Mouse (Mus musculus) stomach, postnatal 0 days (tissue): Measurements from ENCODE around the gene Cend1. TPM values are rescaled to one million over a fixed set of nuclear protein-coding genes. Genes with fewer than 3 reads are reported as not detected.

Experiments
- ATAC-seq: fragments of 200-750 bp; cut with Nextera tagmentation; 2 replicates; pipeline ENCODE4 v1.8.0; 2017; ENCODE audit not compliant: low FRiP score, low TSS enrichment
- DNase-seq: peaks from one replicate; pipeline ENCODE4 v3.0.0-alpha.2; 2016; ENCODE audit warnings: low spot score
- H3K27ac ChIP-seq: fragments of 300-500 bp; sonication (generic); replicated peaks from 2 replicates; pipeline ENCODE4 v1.5.1; 2014; ENCODE audit warnings: mild to moderate bottlenecking, control low read depth
- H3K27me3 ChIP-seq: fragments of 300-500 bp; sonication (generic); 2 replicates; pipeline ENCODE4 v1.6.1; 2014; ENCODE audit warnings: low read length; ENCODE audit not compliant: control insufficient read depth, insufficient read depth
- H3K36me3 ChIP-seq: fragments of 300-500 bp; sonication (generic); 2 replicates; pipeline ENCODE4 v1.6.1; 2014; ENCODE audit warnings: low read length, mixed read lengths; ENCODE audit not compliant: control insufficient read depth, insufficient read depth
- H3K4me1 ChIP-seq: fragments of 300-500 bp; sonication (generic); replicated peaks from 2 replicates; pipeline ENCODE4 v1.6.1; 2014; ENCODE audit warnings: antibody characterized with exemption; ENCODE audit not compliant: control insufficient read depth, insufficient read depth
- H3K4me2 ChIP-seq: fragments of 300-500 bp; sonication (generic); replicated peaks from 2 replicates; pipeline ENCODE4 v1.6.1; 2014; ENCODE audit warnings: low read depth, mild to moderate bottlenecking, control low read depth, moderate library complexity
- H3K4me3 ChIP-seq: fragments of 300-500 bp; sonication (generic); 2 replicates; pipeline ENCODE4 v1.5.1; 2014; ENCODE audit warnings: low read depth, low read length, control low read depth
- H3K9ac ChIP-seq: fragments of 300-500 bp; sonication (generic); 2 replicates; pipeline ENCODE4 v1.6.1; 2014; ENCODE audit warnings: mild to moderate bottlenecking, low read length, control low read depth, mixed read lengths
- H3K9me3 ChIP-seq: fragments of 300-500 bp; sonication (generic); 2 replicates; pipeline ENCODE4 v1.6.1; 2016; ENCODE audit warnings: low read length; ENCODE audit not compliant: control insufficient read depth
- CTCF ChIP-seq: IDR thresholded peaks from 2 replicates; pipeline ENCODE4 v1.5.1; 2016; ENCODE audit warnings: antibody characterized with exemption, low read depth, mild to moderate bottlenecking, moderate library complexity
- EP300 ChIP-seq: optimal IDR thresholded peaks from 2 replicates; pipeline ENCODE3; 2016; ENCODE audit warnings: antibody characterized with exemption
- WGBS: fragments of 180-500 bp; shearing (Covaris S2); extraction: QIAGEN DNeasy Blood & Tissue Kit; methylation state at CpG from one replicate; pipeline ENCODE4 v1.1.7; 2014; 5-methylcytosine and 5-hydroxymethylcytosine counted together
- polyA plus RNA-seq: library from polyadenylated mRNA; unstranded; fragments of >200 nt; fragmentation: Nextera tagmentation; extraction: Ambion mirVana; gene quantifications from 2 replicates; pipeline ENCODE4 v1.2.1, GENCODE M21; 2015

Cend1 gene
- polyA plus RNA-seq, 1 experiment from 2014 or later: 2.0 TPM

DNA sequence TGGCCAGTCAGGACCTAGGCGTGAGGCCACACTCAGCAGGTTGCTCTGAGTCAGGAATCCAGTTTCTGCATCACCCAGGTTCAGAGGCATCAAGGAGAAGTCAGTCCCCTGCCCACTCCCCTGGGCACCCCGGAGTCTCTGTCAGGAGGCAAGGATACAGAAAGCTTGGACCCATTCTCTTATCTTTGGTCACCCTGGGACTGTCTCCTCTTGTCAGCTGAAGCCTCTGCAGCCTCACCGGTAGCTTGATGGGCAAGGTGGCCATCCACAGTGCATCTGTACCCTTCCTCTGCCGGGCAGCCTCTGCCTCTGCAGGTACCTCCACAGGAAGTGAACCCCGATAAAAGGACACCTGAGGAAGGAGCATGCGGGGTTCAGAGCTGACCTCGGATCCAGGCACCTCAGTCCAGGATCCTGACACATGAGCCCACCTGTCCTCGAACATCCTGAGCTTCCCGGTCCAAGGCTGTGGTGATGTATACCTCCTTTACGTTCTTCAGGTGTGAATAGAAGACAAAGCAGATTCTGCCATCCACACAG lies 9.9 kb upstream of the Cend1 start:
- DNase-seq (no peak), ATAC-seq (no peak)
- no peaks in the 10 kb centered on the region for H3K27me3 ChIP-seq
- no peaks in the 10 kb centered on the region for H3K9me3 ChIP-seq
- H3K9ac ChIP-seq: no peak overlapping the region
- TF ChIP-seq EP300 (no peak), CTCF (no peak)
- no peaks in the 10 kb centered on the region for H3K36me3 ChIP-seq
- H3K4me3 ChIP-seq: no peak overlapping the region
- whole genome bisulfite sequencing: 93% methylated on average over 10 of the region's 10 CpGs
- peaks cover 9% of the 10 kb centered on the region for H3K4me1 ChIP-seq
- no peak overlapping the region for H3K4me2 ChIP-seq
- H3K27ac ChIP-seq: no peak overlapping the region

DNA sequence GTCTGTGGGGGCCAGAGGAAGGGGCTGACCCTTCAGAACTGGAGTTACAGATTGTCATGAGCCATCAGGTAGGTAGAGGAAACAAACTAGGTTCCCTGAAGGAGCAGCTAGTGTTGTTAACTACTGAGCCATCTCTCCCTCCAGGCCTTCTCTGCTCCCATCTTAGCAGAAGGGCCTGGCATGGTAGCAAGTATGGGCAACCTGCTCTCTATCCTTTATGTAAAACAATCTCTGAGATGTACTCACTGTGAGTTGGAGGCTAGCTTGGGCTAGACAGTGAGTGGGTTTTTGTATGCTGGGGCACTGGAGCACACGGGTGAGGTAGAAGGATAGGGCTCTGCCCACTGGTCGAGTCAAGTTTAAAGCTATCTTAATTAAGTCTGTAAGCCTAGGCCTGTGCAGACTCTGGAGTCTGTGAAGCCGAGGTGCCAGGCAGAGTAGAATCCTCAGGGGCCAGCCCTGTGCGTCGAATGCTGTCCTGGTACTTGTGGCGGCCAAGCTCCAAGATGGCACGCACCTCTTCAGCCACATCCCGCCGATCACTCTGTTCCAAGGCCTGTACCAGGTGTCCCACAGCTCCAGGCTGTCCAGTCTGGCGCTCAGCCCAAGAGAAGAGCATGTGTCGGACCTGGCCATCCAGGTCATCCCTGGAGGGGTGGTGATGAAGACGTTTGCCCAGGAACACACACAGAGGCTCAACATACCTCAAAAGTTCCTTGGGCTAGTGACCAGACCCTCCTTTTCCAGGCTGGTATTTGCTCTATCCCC lies 9.1 kb upstream of the Cend1 start:
- no peak for TF ChIP-seq CTCF
- no peak for TF ChIP-seq EP300
- no peaks in the 10 kb centered on the region for H3K27me3 ChIP-seq
- H3K4me3 ChIP-seq: no peak overlapping the region
- DNase-seq: no peak
- no peak overlapping the region for H3K9ac ChIP-seq
- ATAC-seq: no peak
- no peak overlapping the region for H3K4me2 ChIP-seq
- no peak overlapping the region for H3K27ac ChIP-seq
- H3K9me3 ChIP-seq: no peaks in the 10 kb centered on the region
- 90% methylated on average over 12 of the region's 12 CpGs for WGBS
- H3K36me3 ChIP-seq: 0 out of 2 replicates have a peak, but pooled peaks cover 2% of the 10 kb centered on the region
- peaks cover 9% of the 10 kb centered on the region for H3K4me1 ChIP-seq

DNA sequence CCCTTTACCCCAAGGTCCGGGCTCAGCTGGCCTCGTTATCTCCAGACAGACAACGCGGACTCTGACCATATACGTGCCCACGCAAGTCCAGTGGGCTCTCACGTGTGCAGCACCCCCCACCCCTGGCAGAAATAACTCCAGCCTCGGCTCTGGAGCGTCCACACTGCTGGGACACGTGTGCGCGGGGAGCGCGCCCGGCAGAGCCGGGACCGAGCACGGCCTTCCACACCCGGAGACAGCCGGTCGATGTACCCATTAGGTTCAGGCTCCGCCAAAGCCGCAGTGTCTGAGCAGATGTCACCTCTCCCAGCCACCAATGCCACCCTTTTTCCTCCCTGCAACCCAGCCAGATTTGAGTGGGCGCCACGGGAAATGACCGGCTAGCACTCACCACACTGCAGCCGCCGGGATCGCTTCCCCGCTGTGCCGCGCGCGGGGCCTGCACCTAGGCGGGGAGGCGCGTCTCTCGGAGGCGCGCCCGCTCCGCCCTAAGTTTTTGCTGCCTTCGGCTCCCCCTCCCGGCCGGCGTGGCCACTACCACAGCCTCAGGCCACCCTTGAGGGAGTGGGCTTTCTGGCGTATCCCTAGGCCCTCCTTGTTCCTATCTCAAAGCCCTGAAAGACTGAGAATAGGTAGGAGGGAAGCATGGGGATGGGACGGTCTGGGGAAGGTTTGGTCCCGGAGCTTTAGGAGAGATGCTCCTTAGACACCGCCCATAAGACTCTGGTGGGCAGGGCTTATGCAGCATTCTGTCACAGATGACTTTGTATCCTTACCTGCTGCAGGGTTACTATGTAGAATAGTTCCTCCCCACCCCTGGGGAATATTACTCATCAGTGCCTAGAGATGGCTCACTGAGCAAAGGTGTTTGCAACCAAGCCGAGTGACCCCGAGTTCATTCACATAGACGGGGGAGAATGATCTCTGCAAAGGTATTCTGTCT lies 8.2 kb upstream of the Cend1 start, which contains the start of gene Slc25a22:
TSS of gene Slc25a22 (minus strand) at position 715 of the 943 bp plus-strand sequence.
- DNase-seq (peak; percentile 86), ATAC-seq (peak; percentile 80)
- Histone ChIP-seq H3K4me3 (peak within 1 kb of the TSS; percentile 67), H3K9me3 (no peaks in the 10 kb centered on the region), H3K36me3 (0 out of 2 replicates have a peak, but pooled peaks cover 5% of the 10 kb centered on the region), H3K27me3 (no peaks in the 10 kb centered on the region), H3K4me2 (peak within 1 kb of the TSS; percentile 90), H3K27ac (peak within 1 kb of the TSS; percentile 67), H3K9ac (peak within 1 kb of the TSS; percentile 76), H3K4me1 (peaks cover 5% of the 10 kb centered on the region; the same call in 1 of the 2 replicates)
- WGBS: 5% methylated on average over 52 of the region's 53 CpGs
- TF ChIP-seq CTCF: peak; percentile 82
- TF ChIP-seq EP300: no peak

DNA sequence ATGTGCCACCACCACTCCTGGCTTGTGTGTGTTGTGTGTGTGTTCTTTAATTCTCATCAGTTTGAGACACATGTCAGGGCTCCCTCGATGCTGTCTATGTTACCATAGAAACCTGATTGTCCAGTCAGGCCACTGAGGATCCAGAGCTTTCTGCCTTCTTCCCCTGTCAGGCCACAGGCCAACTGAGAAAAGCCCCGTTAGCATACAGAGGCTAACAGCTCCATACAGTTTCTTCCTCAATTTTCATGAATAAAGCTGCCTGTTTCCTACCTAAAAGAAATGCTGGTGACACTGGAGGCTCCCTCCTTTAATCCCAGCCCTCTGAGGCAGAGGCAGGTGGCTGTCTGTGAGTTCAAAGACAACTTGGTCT lies 7.2 kb upstream of the Cend1 start:
- H3K27me3 ChIP-seq: no peaks in the 10 kb centered on the region
- ATAC-seq (no peak), DNase-seq (no peak)
- H3K36me3 ChIP-seq: peaks cover 10% of the 10 kb centered on the region; the same call in 1 of the 2 replicates
- H3K4me3 ChIP-seq: peak overlapping the region; percentile 67
- H3K9ac ChIP-seq: peak overlapping the region; percentile 76; the same call in 1 of the 2 replicates
- H3K4me2 ChIP-seq: peak overlapping the region; percentile 90
- 50% methylated on average over 2 of the region's 2 CpGs for WGBS
- peaks cover 5% of the 10 kb centered on the region; the same call in 1 of the 2 replicates for H3K4me1 ChIP-seq
- no peaks in the 10 kb centered on the region for H3K9me3 ChIP-seq
- no peak overlapping the region for H3K27ac ChIP-seq
- TF ChIP-seq CTCF (no peak), EP300 (no peak)

DNA sequence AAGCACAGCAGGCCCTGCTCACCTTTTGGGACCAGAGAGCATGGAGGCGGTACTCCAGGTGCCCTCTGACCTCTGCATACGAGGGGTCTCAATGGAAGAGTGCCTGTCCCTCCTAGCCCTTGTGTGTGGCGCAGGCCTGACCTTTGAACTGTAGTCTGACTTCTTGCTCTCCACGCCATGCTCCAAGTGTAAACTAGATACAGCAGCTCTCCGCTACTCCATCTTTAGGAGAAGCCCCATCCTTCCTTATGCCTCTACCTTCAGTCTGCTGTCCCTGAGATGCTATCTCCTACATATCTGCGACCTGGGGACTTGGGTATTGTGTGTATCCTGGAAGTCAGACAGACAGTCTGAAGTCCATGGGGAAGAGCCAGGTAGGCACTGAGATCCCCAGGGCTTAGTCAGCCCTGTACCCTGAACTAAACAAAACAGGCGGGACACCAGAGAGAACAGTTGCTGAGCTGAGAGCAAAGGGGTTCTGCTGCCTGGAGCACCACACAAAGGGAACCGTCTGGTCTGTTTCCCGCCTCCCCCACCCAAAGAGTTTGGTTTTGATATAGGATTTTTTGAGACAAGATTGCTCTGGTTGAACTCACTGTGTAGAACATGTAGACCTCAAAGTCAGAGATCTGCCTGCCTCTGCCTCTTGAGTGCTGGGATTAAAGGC lies 6.7 kb upstream of the Cend1 start:
- Histone ChIP-seq H3K4me3 (no peak overlapping the region), H3K9me3 (no peaks in the 10 kb centered on the region), H3K36me3 (peaks cover 11% of the 10 kb centered on the region; the same call in 1 of the 2 replicates), H3K27me3 (no peaks in the 10 kb centered on the region), H3K9ac (0 out of 2 replicates have a peak overlapping the region, but pooled peaks have one; percentile 31), H3K4me2 (peak overlapping the region; percentile 71), H3K27ac (peak overlapping the region; percentile 53; the same call in 1 of the 2 replicates), H3K4me1 (peaks cover 5% of the 10 kb centered on the region; the same call in 1 of the 2 replicates)
- no peak for TF ChIP-seq EP300
- ATAC-seq (no peak), DNase-seq (no peak)
- 83% methylated on average over 9 of the region's 9 CpGs for WGBS
